8 mouse cellular contexts compared by ENCODE assay signal in the genomic region with DNA sequence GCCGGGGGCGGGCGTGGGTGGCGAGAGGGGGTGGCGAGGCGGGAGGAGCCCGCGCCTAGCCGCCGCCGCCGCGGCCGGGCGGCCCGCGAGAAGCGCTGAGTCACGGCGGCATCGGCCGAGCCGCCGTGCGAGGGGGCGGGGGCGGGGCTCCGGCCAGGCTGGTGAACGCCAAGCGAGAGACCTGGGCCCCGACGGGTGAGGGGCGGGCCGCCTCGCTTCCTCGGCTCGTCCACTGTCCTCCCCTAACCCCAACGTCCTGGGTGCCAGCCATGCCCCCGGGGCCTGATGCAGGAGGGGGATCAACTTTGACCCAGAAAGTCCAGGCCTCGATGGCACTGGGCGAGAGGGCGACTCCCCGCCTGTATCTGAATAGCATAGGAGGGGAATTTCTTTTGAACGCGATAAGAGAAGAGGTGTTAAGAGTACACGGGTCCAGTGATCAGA. TPM values are rescaled to one million over a fixed set of nuclear protein-coding genes. Genes with fewer than 3 reads are reported as not detected.
DNase-seq lines count a peak whose midpoint lies in the region; ATAC-seq lines count a peak whose summit lies in the region.

Gene Me1 (minus strand): TSS at position 136 of the 444 bp plus-strand sequence.

- peak within 1 kb of the TSS; percentile 77 for H3K4me3 ChIP-seq in forebrain, embryonic 16.5 days (replicated peaks; ENCODE audit: low read length)

- peak within 1 kb of the TSS; percentile 89 for H3K9ac ChIP-seq in forebrain, embryonic 16.5 days (replicated peaks; ENCODE audit: low read depth, low read length)

- ATAC-seq in forebrain, embryonic 16.5 days = peak; percentile 76
- peak; percentile 44 to 74 for ATAC-seq in hematopoietic stem cell, adult 5-6 weeks (replicated peaks in 1 of 2; ENCODE audit: insufficient read depth in 1 of 2, low FRiP score in 2 of 2, low TSS enrichment in 1 of 2, low read depth in 1 of 2, poor library complexity in 2 of 2, severe bottlenecking in 2 of 2)

- no peaks in the 10 kb centered on the region for H3K36me3 ChIP-seq in forebrain, embryonic 16.5 days (ENCODE audit: control insufficient read depth, insufficient read depth)

- no peaks in the 10 kb centered on the region for H3K27me3 ChIP-seq in forebrain, embryonic 16.5 days (replicated peaks; ENCODE audit: control insufficient read depth, insufficient read depth, low read length)

- H3K4me2 ChIP-seq in forebrain, embryonic 16.5 days (ENCODE audit: low read length) = peak within 1 kb of the TSS; percentile 82

- peak; percentile 40 to 44 for DNase-seq in left cerebral cortex, adult 18-20 months (ENCODE audit: low spot score in 2 of 2)
- DNase-seq in left cerebral cortex, adult 11 months (ENCODE audit: low spot score) = no peak
- DNase-seq in c-Kit-positive CD71-positive TER-119-negative erythroid progenitor cells, embryonic 14.5 days (ENCODE audit: low read depth) = peak; percentile 36
- DNase-seq in layer of hippocampus, postnatal 36 days = peak; percentile 17 to 22
- peak; percentile 64 to 72 for DNase-seq in lung, postnatal 4 days
- peak; percentile 36 for DNase-seq in skeletal muscle tissue, adult 2 months (ENCODE audit: low read depth, low spot score)

- peak within 1 kb of the TSS; percentile 14; the same call in 1 of the 2 replicates for H3K27ac ChIP-seq in forebrain, embryonic 16.5 days (ENCODE audit: low read length)

- H3K9me3 ChIP-seq in forebrain, embryonic 16.5 days (ENCODE audit: control insufficient read depth, low read length) = no peaks in the 10 kb centered on the region

- WGBS in forebrain, embryonic 16.5 days = under 1% methylated on average over 41 of the region's 46 CpGs

- H3K4me1 ChIP-seq in forebrain, embryonic 16.5 days (replicated peaks; ENCODE audit: control insufficient read depth, insufficient read depth, low read length) = peaks cover 3% of the 10 kb centered on the region

RNA-seq across cellular contexts. Expression of gene Me1, which starts in this region (rescaled TPM):
- 10 to 100 TPM; 49.3 to 52.9 TPM for total RNA-seq in left cerebral cortex, adult 18-20 months (2021)
- 21.5 and 22.7 TPM in 2 replicates for polyA plus RNA-seq in forebrain, embryonic 16.5 days (2015; fragmentation: Nextera tagmentation; extraction: Ambion mirVana)
- 0.25 and 0.69 TPM in 2 replicates for total RNA-seq in hematopoietic stem cell, adult 5-6 weeks (2017)
- total RNA-seq in layer of hippocampus, postnatal 36 days (2021) = 10 to 100 TPM; 62.2 to 67.6 TPM

Comparison
In these comparisons a context has a peak if more than half of its experiments do, and no peak if none do; other contexts are left out.
1. RNA of gene Me1 (total RNA-seq): 62.2 to 67.6 TPM in layer of hippocampus, postnatal 36 days and 49.3 to 52.9 TPM in left cerebral cortex, adult 18-20 months; 0.25 to 0.69 TPM in hematopoietic stem cell, adult 5-6 weeks; every median in the first group is over 10 times any median in the second.
2. Peak in ATAC-seq in hematopoietic stem cell, adult 5-6 weeks; RNA of the gene not detected or under 1 TPM.